ENCODE assay signal across 9 mouse cellular contexts in the genomic region with DNA sequence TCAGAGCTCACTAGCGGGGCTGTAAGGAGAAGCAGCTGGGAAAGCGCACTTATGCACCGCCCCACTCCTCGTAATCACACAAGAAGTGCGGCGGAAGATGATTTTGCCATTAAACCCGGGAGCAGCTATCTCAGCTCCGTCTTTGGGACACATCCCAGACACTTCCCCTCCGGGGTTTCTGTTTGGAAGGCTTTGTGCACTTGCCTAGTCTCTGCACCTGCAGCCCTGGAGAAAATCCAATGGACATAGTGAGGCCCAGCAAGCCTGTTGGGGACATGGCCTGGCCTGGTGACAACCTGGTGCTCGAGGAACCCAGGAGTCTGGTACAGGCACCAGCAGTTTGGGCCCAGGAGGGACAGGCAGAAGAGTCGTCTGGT. TPM values are rescaled to one million over a fixed set of nuclear protein-coding genes. Genes with fewer than 3 reads are reported as not detected.
A peak's percentile ranks its signal among the peaks of the same experiment; 100 is the strongest.
DNase-seq lines count a peak whose midpoint lies in the region; ATAC-seq and TF ChIP-seq lines count a peak whose summit lies in the region.
"Had no signal": no experiment of that assay in that cellular context is flagged by ENCODE, and none has a peak within 500 bp of the region (broad histone marks: within the 10 kb centered on the region; RNA-seq: fewer than 3 reads in every experiment).

No protein-coding gene starts in this region.

- peak overlapping the region; percentile 46 for H3K27ac ChIP-seq in heart, embryonic 12.5 days (ENCODE audit: poor library complexity, severe bottlenecking)
- H3K27ac ChIP-seq in forebrain, embryonic 11.5 days (ENCODE audit: low read depth, low read length), result no peak overlapping the region
- no peak overlapping the region for H3K27ac ChIP-seq in intestine, postnatal 0 days (ENCODE audit: low read depth, low read length)
- peak overlapping the region; percentile 80 for H3K27ac ChIP-seq in neural tube, embryonic 13.5 days (replicated peaks)

- no peak for TF ChIP-seq CTCF in G1E (IDR thresholded peaks at IDR 0.05; ENCODE audit: low read depth, low read length)
- no peak for TF ChIP-seq CTCF in intestine, postnatal 0 days (IDR thresholded peaks at IDR 0.05; ENCODE audit: low read depth)

- H3K36me3 ChIP-seq in heart, embryonic 12.5 days, result peaks cover 17% of the 10 kb centered on the region
- peaks cover 34% of the 10 kb centered on the region for H3K36me3 ChIP-seq in G1E (replicated peaks)
- no peaks in the 10 kb centered on the region; the same call in 1 of the 2 replicates for H3K36me3 ChIP-seq in forebrain, embryonic 11.5 days (ENCODE audit: control insufficient read depth, insufficient read depth, low read length)
- H3K36me3 ChIP-seq in intestine, postnatal 0 days (ENCODE audit: control insufficient read depth, insufficient read depth), result peaks cover 12% of the 10 kb centered on the region
- H3K36me3 ChIP-seq in neural tube, embryonic 13.5 days, result peaks cover 17% of the 10 kb centered on the region

- 7% methylated on average over 11 of the region's 11 CpGs for WGBS in heart, embryonic 12.5 days
- WGBS in forebrain, embryonic 11.5 days, result 7% methylated on average over 11 of the region's 11 CpGs
- WGBS in intestine, postnatal 0 days, result 4% methylated on average over 11 of the region's 11 CpGs
- WGBS in neural tube, embryonic 13.5 days, result 7% methylated on average over 11 of the region's 11 CpGs

- peak overlapping the region; percentile 83; the same call in 1 of the 2 replicates for H3K9ac ChIP-seq in heart, embryonic 12.5 days
- H3K9ac ChIP-seq in forebrain, embryonic 11.5 days (ENCODE audit: low read length), result peak overlapping the region; percentile 55
- H3K9ac ChIP-seq in intestine, postnatal 0 days (ENCODE audit: low read depth, low read length), result no peak overlapping the region
- H3K9ac ChIP-seq in neural tube, embryonic 13.5 days, result peak overlapping the region; percentile 82

- H3K27me3 ChIP-seq in heart, embryonic 12.5 days (replicated peaks), result no peaks in the 10 kb centered on the region
- peaks cover 22% of the 10 kb centered on the region for H3K27me3 ChIP-seq in G1E (ENCODE audit: insufficient read depth, low read length)
- no peaks in the 10 kb centered on the region for H3K27me3 ChIP-seq in forebrain, embryonic 11.5 days (ENCODE audit: control insufficient read depth, insufficient read depth, low read length)
- H3K27me3 ChIP-seq in intestine, postnatal 0 days (replicated peaks; ENCODE audit: control insufficient read depth, insufficient read depth, low read length), result no peaks in the 10 kb centered on the region
- H3K27me3 ChIP-seq in neural tube, embryonic 13.5 days, result no peaks in the 10 kb centered on the region

- ATAC-seq in heart, embryonic 12.5 days (ENCODE audit: insufficient number of reproducible peaks, low FRiP score), result peak; percentile 59; the same call in 1 of the 2 replicates
- no peak for ATAC-seq in G1E (ENCODE audit: extremely low read depth, insufficient number of reproducible peaks, low FRiP score, poor library complexity, severe bottlenecking)
- ATAC-seq in forebrain, embryonic 11.5 days (replicated peaks; ENCODE audit: low FRiP score), result peak; percentile 60
- ATAC-seq in intestine, postnatal 0 days, result peak; percentile 34; the same call in 1 of the 2 replicates
- ATAC-seq in neural tube, embryonic 13.5 days (ENCODE audit: low read depth), result no peak; the same call in 1 of the 2 replicates

- H3K4me1 ChIP-seq in heart, embryonic 12.5 days (replicated peaks), result peaks cover 27% of the 10 kb centered on the region
- H3K4me1 ChIP-seq in G1E (ENCODE audit: insufficient read depth, low read depth, low read length), result peaks cover 21% of the 10 kb centered on the region
- H3K4me1 ChIP-seq in forebrain, embryonic 11.5 days (replicated peaks; ENCODE audit: control insufficient read depth, insufficient read depth, low read length), result peaks cover 7% of the 10 kb centered on the region; the same call in 1 of the 2 replicates
- H3K4me1 ChIP-seq in intestine, postnatal 0 days (replicated peaks; ENCODE audit: control insufficient read depth, insufficient read depth, low read length), result peaks cover 12% of the 10 kb centered on the region; the same call in 1 of the 2 replicates
- peaks cover 29% of the 10 kb centered on the region for H3K4me1 ChIP-seq in neural tube, embryonic 13.5 days (replicated peaks)

- no peak for DNase-seq in heart, adult 8-10 months (ENCODE audit: low spot score)
- DNase-seq in G1E (ENCODE audit: low spot score), result no peak
- DNase-seq in forebrain, embryonic 11.5 days (ENCODE audit: low spot score), result no peak
- no peak for DNase-seq in frontal cortex, adult 2 months (ENCODE audit: extremely low spot score in 1 of 2, low spot score in 1 of 2)
- no peak for DNase-seq in testis, postnatal 14 days (ENCODE audit: low spot score)

- H3K9me3 ChIP-seq in heart, embryonic 12.5 days (replicated peaks), result no peaks in the 10 kb centered on the region
- no peaks in the 10 kb centered on the region for H3K9me3 ChIP-seq in G1E (replicated peaks)
- no peaks in the 10 kb centered on the region for H3K9me3 ChIP-seq in forebrain, embryonic 11.5 days (ENCODE audit: control insufficient read depth, low read length)
- H3K9me3 ChIP-seq in intestine, postnatal 0 days (ENCODE audit: control insufficient read depth), result no peaks in the 10 kb centered on the region
- H3K9me3 ChIP-seq in neural tube, embryonic 13.5 days, result no peaks in the 10 kb centered on the region

- peak overlapping the region; percentile 84 for H3K4me2 ChIP-seq in heart, embryonic 12.5 days
- H3K4me2 ChIP-seq in forebrain, embryonic 11.5 days (ENCODE audit: low read depth, low read length, severe bottlenecking), result peak overlapping the region; percentile 81
- peak overlapping the region; percentile 79 for H3K4me2 ChIP-seq in intestine, postnatal 0 days (replicated peaks; ENCODE audit: low read depth)
- peak overlapping the region; percentile 76 for H3K4me2 ChIP-seq in neural tube, embryonic 13.5 days

- peak overlapping the region; percentile 90 for H3K4me3 ChIP-seq in heart, embryonic 12.5 days
- peak overlapping the region; percentile 80 for H3K4me3 ChIP-seq in G1E (ENCODE audit: low read depth, low read length)
- H3K4me3 ChIP-seq in forebrain, embryonic 11.5 days (ENCODE audit: low read depth, low read length), result peak overlapping the region; percentile 72
- peak overlapping the region; percentile 71 for H3K4me3 ChIP-seq in intestine, postnatal 0 days (ENCODE audit: low read depth, low read length)
- H3K4me3 ChIP-seq in neural tube, embryonic 13.5 days, result peak overlapping the region; percentile 64

RNA-seq across cellular contexts. Expression of gene Lrpap1, which starts 0.3 kb away (rescaled TPM):
- 142 and 147 TPM in 2 replicates for polyA plus RNA-seq in heart, embryonic 12.5 days (2016; fragmentation: Nextera tagmentation; extraction: Ambion mirVana)
- total RNA-seq in heart, adult 8-10 months (2022), result 10 to 100 TPM; 40.6 to 55.8 (median 48.3) TPM
- total RNA-seq in G1E (2014; fragmentation: Nextera tagmentation) (12.4 and 17.5 TPM in 2 replicates), G1E (2017) (42.5 and 44.5 TPM in 2 replicates)
- polyA plus RNA-seq in G1E (2012), result 10.5 and 20.8 TPM in 2 replicates
- 83.2 and 83.7 TPM in 2 replicates for polyA plus RNA-seq in forebrain, embryonic 11.5 days (2014; fragmentation: Nextera tagmentation; extraction: Ambion mirVana)
- polyA plus RNA-seq in intestine, postnatal 0 days (2015; fragmentation: Nextera tagmentation; extraction: Ambion mirVana), result 47.7 and 50.6 TPM in 2 replicates
- polyA plus RNA-seq in neural tube, embryonic 13.5 days (2015; fragmentation: Nextera tagmentation; extraction: Ambion mirVana), result 136 and 148 TPM in 2 replicates
- polyA plus RNA-seq in frontal cortex, adult 2 months (2012; rRNA removed), result 120 and 124 TPM in 2 replicates

RNA-seq across cellular contexts. Expression of gene Dok7, which starts 49.3 kb away (rescaled TPM):
- polyA plus RNA-seq in heart, embryonic 12.5 days (2016; fragmentation: Nextera tagmentation; extraction: Ambion mirVana), result 7.0 and 7.6 TPM in 2 replicates
- 10 to 100 TPM; 32.2 to 42.1 (median 39.8) TPM for total RNA-seq in heart, adult 8-10 months (2022)
- total RNA-seq in G1E (2014; fragmentation: Nextera tagmentation), result not detected in 2 replicates
- total RNA-seq in G1E (2017), result not detected in 2 replicates
- polyA plus RNA-seq in G1E (2012), result not detected in 2 replicates
- 0.16 TPM in 1 of 2 replicates, not detected in the other for polyA plus RNA-seq in forebrain, embryonic 11.5 days (2014; fragmentation: Nextera tagmentation; extraction: Ambion mirVana)
- polyA plus RNA-seq in intestine, postnatal 0 days (2015; fragmentation: Nextera tagmentation; extraction: Ambion mirVana), result 0.33 and 0.50 TPM in 2 replicates
- polyA plus RNA-seq in neural tube, embryonic 13.5 days (2015; fragmentation: Nextera tagmentation; extraction: Ambion mirVana), result 3.7 and 4.5 TPM in 2 replicates
- 12.7 and 13.5 TPM in 2 replicates for polyA plus RNA-seq in frontal cortex, adult 2 months (2012; rRNA removed)
- total RNA-seq: hematopoietic stem cell, adult 5-6 weeks had no signal

Comparison
In these comparisons a context has a peak if more than half of its experiments do, and no peak if none do; other contexts are left out.
1. ATAC-seq: peak in heart, embryonic 12.5 days (single experiment), forebrain, embryonic 11.5 days (single experiment) and intestine, postnatal 0 days (single experiment); none in G1E (single experiment) and neural tube, embryonic 13.5 days (single experiment).
2. H3K27ac ChIP-seq: peak in heart, embryonic 12.5 days (single experiment) and neural tube, embryonic 13.5 days (single experiment); none in forebrain, embryonic 11.5 days (single experiment) and intestine, postnatal 0 days (single experiment).
3. Peak in every context shown above with its lines, with median percentiles within 50 percentile points of each other: H3K4me2 ChIP-seq and H3K4me3 ChIP-seq.